Mouse (Mus musculus) cerebellum, adult 11 months (tissue): ENCODE results near the gene Dap.

Source experiments
- DNase-seq: peaks from one replicate; pipeline ENCODE4 v3.0.0; 2022

Gene Dap

DNA sequence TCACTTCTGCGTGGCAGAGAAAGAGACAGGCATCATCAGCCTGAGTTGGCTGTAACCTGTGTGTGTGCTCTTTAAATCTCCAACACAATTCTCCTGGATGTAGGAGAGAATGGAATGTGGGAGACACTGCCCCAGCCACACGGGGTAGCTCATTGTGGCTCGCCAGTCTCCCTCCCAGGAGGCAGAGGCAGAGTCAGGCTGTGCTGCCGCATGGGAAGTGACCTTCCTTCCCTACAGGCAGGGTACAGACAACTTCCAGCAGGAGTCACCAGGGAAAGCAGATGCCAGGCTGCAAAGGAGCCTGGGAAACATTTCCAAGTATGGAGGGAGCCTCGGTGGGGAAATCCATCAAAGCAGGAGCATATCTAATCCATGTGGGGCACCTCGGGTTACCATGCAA is 81.1 kb downstream of the Dap start:
- DNase-seq, result no peak

DNA sequence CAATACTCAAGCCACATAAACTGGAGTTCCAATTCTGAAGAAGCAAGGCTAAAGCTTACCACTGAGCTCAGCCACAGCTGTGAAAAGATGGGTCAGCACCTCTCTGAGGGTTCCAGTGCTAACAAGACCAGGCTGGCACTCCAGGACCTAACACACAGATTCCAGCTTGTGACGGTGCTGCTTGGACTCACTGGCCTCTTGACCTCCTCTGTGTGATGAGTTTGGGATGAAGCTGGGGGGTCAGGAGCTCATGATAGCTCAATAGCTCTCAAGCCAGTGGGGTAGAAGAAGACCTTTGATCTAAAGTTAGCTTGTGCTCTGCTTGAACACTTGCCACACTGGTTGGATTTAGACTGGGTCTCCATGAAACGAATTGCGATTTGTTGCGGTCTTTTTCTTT is 82.6 kb downstream of the Dap start:
- no peak for DNase-seq

DNA sequence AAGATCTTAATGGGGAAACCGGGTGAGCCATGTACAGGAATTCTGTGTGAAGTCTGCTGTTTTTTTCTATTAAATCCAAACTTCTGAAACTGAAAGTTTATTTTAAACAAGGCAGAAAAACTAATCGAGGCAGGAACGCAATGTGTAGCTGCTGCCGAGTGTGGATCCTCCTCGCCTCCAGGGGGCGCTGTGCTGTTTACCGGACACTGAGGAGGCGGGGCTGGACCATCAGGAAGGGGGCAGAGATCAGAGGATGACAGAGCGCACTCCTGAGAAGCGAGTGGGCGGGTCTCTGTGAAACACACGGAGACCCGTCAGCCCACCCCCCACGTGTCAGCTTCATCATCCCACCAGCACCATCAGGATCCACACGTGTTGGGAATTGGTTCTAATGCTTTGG is 85.4 kb downstream of the Dap start:
- no peak for DNase-seq

DNA sequence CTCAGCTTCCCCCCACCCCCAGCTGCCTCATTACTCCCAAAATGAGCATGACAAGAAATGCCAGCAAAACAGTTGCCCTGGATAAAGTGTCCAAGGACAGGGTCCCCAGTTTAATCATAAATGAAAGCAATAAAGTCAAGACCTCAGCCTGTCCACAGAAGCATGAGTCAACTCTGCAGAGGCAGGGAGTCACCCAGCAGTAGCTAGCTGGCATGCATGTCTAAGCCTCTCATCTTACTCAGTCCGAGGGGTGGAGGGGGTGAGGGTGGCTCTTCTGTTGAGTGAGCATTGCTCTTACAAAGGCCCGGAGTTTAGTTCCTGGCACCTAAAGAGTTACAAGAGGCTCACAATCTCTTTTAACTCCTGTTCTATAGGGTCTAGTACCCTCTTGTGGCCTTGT is 87.9 kb downstream of the Dap start:
- DNase-seq, result no peak

DNA sequence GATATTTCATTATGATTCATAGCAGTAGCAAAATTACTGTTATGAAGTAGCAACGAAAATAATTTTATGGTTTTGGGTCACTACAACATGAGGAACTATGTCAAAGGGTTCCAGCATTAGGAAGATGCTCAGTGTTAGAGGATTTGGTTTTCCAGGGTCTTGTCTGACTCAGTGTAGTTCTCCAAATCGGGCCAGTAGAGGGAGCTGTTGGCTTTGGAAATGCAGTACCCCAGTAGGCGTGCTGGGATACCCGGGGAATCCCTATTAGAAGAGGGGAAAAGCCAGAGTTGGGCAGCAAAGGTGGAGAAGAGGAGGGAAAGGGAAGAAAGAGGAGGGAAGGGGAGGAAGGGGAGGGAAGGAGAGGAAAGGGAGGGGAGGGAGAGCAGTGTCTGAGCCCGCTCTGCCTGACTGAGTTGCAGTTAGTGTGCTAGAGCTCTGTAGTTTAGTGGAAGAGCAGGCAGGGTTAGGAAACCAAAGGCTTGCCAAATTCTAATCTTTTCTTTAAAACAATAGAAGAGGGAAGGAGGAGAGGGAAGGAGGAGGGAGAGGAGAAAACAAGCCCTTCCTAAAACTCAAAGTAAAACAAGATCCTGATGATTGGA is 91.6 kb downstream of the Dap start:
- peak; percentile 53 for DNase-seq

DNA sequence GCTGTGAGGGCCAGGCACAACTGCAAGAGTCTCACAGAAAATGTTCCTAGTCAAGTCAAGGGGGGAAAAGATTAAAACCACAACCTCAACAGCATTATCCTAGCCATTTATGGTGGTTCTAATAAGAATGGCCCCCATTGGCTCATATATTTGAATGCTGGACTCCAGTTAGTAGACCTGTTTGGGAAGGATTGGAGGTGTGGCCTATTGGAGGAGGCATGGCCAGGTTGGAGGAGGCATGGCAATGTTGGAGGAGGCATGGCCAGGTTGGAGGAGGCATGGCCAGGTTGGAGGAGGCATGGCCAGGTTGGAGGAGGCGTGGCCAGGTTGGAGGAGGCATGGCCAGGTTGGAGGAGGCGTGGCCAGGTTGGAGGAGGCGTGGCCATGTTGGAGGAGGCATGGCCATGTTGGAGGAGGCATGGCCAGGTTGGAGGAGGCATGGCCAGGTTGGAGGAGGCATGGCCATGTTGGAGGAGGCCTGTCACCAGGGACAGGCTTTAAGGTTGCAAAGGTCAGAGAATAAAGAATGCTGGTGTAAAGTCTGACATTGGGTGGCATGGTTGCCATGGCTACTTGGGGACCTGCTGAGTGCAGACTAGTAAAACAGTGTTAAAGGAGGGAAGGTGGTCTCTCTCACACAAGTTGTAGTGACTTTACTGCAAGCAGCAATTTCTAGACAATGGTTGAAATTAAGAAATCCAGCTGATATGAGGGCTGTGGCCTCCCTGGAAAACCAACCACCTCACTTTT is 93.1 kb downstream of the Dap start:
- no peak for DNase-seq

DNA sequence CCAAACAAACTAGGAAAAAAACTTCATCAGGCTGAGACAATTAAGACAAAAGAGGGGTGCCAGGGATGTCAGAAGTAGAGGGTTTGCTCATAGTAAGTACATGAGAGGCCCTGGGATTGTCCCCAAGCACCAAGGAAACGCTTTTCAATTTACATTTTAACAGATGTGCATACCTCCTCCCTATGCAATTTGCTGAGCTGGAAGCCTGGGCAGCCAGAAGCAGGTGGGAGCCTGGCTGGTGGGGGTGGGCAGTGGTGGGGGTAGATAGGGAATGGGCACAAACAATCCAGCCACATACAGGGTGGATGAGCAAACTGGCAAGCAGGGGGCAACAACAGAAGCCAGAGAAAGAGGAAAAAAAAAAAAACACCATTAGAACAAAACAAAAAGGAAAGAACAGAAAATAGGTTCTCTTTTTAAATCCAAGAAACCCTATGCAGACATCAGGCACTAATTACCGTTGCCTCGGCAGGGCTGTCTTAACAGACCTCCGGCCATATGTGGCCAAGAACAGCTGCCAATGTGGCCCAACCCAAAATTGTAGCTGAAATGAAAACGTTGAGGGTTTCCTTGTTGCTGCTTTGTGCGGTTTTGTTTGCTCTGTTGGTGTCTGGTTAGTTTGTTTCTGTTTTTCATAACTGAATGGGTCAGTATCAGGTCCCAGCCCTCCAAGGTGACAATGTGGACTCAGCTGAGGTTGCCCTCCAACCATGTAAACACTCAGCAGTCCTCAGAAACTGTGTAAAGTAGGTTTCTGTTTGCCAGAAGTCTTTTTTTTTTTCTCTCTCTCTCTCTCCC is 94.2 kb downstream of the Dap start:
- no peak for DNase-seq

DNA sequence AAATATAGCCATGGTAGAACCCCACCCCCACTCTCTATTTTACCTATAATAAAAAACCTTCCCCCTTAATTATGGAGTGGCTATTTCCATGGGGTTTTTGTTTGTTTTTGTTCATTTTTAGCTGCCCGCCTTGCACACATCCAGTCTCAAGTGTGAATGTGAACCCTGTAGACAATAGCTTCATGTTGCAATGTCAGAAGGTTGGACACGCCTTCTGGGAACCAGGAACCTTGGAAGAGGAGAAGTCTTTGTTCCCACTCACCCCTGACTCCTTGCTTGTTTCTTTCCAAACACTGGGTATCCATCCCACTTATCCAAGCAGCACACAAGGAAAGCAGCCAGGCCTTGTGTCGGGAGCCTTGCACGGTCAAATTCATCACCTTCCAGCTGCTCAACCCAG is 94.9 kb downstream of the Dap start:
- no peak for DNase-seq

DNA sequence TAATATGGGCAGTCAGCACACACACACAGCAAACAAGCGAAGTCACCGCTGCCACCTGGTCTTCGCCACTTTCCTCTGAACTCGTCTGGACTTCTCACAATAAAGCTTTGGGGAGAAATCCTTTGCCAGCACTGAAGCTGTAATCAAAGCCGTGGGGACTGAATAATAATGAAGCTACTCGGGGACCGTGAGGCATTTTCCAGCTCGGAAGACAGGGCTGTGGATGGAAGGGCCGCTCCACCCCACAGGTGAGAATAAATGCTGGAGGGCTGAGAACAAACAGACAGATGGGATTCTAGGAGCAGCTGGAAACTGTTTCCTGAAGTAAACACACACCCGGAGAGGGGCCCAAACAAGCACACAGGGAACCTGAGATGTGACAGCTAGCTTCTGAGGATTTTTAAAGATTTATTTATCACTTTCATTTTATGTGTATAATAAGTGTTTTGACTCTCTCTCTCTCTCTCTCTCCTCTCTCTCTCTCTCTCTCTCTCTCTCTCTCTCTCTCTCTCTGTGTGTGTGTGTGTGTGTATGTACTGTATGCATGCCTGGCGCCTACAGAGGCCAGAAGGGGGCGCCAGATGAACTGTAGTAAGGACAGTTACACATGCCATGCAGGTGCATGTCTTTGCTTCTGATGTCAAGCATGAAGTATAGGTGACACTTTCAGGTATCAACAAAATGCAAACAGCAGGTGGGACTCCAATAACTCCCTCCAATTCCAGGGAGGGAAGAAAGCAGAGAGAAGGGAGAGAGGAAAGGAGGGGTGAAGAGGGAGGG is 96.7 kb downstream of the Dap start:
- no peak for DNase-seq

DNA sequence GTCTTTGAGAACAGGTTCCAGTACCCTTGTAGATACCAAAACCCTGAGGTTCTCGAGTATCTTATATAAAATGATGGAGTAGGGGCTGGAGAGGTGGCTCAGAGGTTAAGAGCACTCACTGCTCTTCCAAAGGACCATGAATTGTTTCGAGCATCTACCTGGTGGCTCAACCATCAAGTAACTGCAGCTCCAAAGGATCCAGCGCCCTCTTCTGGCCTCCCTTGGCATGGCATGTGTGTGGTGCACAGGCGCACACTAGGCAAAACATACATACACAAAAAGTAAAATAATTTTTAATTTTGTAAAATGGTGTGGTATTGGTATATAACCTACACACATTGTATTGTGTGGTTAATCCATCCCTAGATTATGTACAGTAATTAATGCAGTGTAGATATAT is 99.6 kb downstream of the Dap start:
- DNase-seq, result no peak
